Mouse (Mus musculus) kidney, adult 2 months (tissue): ENCODE measurements around the gene Slc22a8. TPM values are rescaled to one million over a fixed set of nuclear protein-coding genes. Genes with fewer than 3 reads are reported as not detected.

ENCODE experiments used
- DNase-seq: peaks from one replicate; pipeline ENCODE4 v3.0.0; 2021
- H3K27ac ChIP-seq: fragments of 200-500 bp; 2 replicates; pipeline ENCODE4 v1.5.1; 2012; ENCODE audit warnings: low read depth, low read length, control low read depth, inconsistent platforms; ENCODE audit not compliant: insufficient read depth
- H3K27me3 ChIP-seq: fragments of 200-500 bp; replicated peaks from 2 replicates; pipeline ENCODE4 v1.6.1; 2012; ENCODE audit warnings: mild to moderate bottlenecking, moderate library complexity, low read length, inconsistent platforms; ENCODE audit not compliant: control insufficient read depth, insufficient read depth
- H3K36me3 ChIP-seq: fragments of 200-500 bp; 2 replicates; pipeline ENCODE4 v1.6.1; 2012; ENCODE audit warnings: mild to moderate bottlenecking, moderate library complexity, low read length, inconsistent platforms; ENCODE audit not compliant: control insufficient read depth, insufficient read depth
- H3K4me1 ChIP-seq: fragments of 200-500 bp; 2 replicates; pipeline ENCODE4 v1.6.1; 2011; ENCODE audit warnings: low read length; ENCODE audit not compliant: control insufficient read depth, insufficient read depth
- H3K4me3 ChIP-seq: fragments of 200-500 bp; 2 replicates; pipeline ENCODE4 v1.5.1; 2011; ENCODE audit warnings: mild to moderate bottlenecking, low read depth, low read length, control low read depth; ENCODE audit not compliant: insufficient read depth
- CTCF ChIP-seq: fragments of 200-500 bp; conservative IDR thresholded peaks from 2 replicates; pipeline ENCODE4 v1.5.1; 2011; ENCODE audit warnings: low read depth, mild to moderate bottlenecking, control low read depth, low read length, moderate library complexity, mixed read lengths; ENCODE audit not compliant: insufficient read depth, insufficient read length
- POLR2A ChIP-seq: fragments of 200-500 bp; IDR thresholded peaks from one replicate; pipeline ENCODE4 v1.6.1; 2011; ENCODE audit warnings: low read depth, low read length, control low read depth
- WGBS: fragments of 180-500 bp; shearing (Covaris S2); methylation state at CpG from one replicate; pipeline ENCODE4 v1.1.7; 2018; 5-methylcytosine and 5-hydroxymethylcytosine counted together
- polyA plus RNA-seq: library from polyadenylated mRNA; depleted of rRNA; stranded (reverse); fragments of >200 nt; gene quantifications from 2 replicates; pipeline ENCODE4 v1.2.3, GENCODE M21; 2012

Gene Slc22a8
- polyA plus RNA-seq, 1 experiment, result 582 TPM

DNA sequence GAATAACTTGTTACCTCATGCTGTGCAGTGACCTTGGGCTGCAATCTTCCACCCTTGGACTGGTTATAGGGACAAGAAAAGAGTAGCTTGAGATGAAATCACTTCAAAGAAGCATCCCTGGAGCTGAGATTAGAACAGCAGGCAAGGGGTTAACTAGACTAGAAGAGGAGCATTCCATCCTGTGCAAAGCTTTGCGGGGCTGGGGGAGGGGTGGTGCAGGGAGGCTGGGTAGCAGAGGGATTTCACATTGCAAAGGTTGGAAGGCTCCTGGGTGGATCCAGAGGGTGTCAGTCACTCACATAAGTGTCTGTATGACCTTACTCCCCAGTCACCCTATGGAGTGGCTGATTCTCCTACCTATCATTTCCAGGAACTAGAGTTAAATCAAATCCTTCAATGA is 3.5 kb downstream of the Slc22a8 start:
- WGBS, result 13% methylated on average over 1 of the region's 1 CpGs
- Histone ChIP-seq H3K4me3 (peak overlapping the region; percentile 59), H3K27ac (peak overlapping the region; percentile 69), H3K4me1 (peaks cover 18% of the 10 kb centered on the region), H3K36me3 (no peaks in the 10 kb centered on the region), H3K27me3 (no peaks in the 10 kb centered on the region)
- no peak for DNase-seq
- no peak for TF ChIP-seq CTCF
- no peak for TF ChIP-seq POLR2A

DNA sequence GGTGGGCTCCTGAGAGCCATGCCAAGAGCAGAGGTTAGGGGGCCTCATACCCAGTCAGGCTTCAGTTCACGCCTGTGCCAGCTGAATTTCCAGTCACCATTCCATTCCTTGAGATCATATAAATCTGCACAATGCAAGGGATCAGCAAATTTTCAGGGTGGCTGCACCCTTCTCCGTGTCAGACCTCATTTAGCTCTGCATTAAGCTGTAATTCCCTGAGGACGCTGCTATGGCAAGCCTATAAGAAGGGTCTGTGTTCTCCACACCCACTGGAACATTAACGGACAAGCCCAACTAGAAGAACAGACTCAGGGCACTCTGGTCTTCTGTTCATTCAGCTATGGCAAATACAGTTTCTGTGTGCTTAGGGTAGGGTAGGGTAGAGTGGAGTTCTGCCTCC is 6.2 kb downstream of the Slc22a8 start:
- H3K4me1 ChIP-seq, result peaks cover 26% of the 10 kb centered on the region
- H3K27ac ChIP-seq, result peak overlapping the region; percentile 17
- H3K27me3 ChIP-seq, result no peaks in the 10 kb centered on the region
- H3K4me3 ChIP-seq, result no peak overlapping the region
- DNase-seq, result no peak
- H3K36me3 ChIP-seq, result no peaks in the 10 kb centered on the region
- WGBS, result 44% methylated on average over 4 of the region's 4 CpGs
- TF ChIP-seq CTCF (no peak), POLR2A (no peak)

DNA sequence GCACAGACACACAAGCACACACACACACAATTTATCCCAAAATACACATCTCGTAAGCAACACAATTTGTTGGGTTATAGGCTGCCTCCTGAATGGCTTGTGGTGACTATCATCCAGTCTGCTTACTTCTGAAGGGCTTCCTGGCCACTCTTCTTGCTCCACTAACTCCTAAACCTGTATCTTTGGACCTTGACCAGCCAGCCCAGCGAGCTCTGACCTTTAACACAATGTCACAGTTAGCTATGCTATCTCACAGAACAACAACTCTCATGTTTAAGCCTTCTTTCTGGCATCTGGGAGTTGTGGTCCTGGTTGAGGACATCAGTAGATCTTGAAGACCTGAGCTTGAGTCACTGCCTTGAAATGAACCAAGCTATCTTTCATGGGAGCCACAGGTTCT is 8.2 kb downstream of the Slc22a8 start:
- H3K4me1 ChIP-seq, result peaks cover 24% of the 10 kb centered on the region
- peak; percentile 84 for DNase-seq
- 63% methylated on average over 2 of the region's 2 CpGs for WGBS
- H3K27ac ChIP-seq, result peak overlapping the region; percentile 90
- no peaks in the 10 kb centered on the region for H3K36me3 ChIP-seq
- H3K4me3 ChIP-seq, result no peak overlapping the region
- no peaks in the 10 kb centered on the region for H3K27me3 ChIP-seq
- TF ChIP-seq CTCF (no peak), POLR2A (no peak)

DNA sequence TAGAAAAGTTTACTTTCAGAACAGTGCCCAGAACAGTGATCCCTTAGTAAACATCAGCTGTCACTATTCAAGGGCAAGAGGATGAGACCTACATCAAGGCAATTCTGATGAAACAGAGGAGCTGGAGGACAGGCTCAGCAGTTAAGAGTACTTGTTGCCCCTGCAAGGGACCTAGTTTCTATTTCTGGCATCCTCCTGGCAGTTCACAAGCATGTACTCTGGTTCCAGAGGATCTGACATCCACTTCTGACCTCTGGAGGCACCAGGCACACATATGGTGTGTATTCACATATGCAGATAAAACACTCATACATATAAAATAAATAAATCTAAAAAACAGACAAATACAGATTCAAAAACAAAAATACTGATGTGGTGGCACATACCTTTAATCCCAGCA is 10.9 kb downstream of the Slc22a8 start:
- Histone ChIP-seq H3K4me1 (peaks cover 37% of the 10 kb centered on the region), H3K27ac (no peak overlapping the region), H3K4me3 (no peak overlapping the region), H3K27me3 (no peaks in the 10 kb centered on the region), H3K36me3 (no peaks in the 10 kb centered on the region)
- TF ChIP-seq CTCF (no peak), POLR2A (no peak)
- no peak for DNase-seq

DNA sequence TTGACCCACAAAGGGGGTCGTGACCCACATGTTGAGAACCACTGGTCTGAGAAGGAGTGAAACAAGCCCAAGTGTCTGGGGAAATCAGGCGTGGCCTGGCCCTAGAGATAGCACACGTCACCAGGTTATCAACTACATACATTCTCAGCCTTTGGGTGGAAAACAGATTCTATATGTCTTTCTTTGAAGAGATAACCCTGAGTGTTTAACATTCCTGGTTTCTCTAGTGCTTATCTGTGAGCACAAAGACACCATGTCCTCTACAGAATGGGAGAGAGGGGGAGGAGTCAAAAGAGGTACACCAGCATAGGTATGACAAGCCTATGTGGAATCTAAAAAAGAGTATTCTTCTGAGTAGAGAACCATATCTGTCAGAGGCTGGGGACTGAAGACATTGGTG is 11.9 kb downstream of the Slc22a8 start:
- Histone ChIP-seq H3K36me3 (no peaks in the 10 kb centered on the region; the same call in 1 of the 2 replicates), H3K27ac (no peak overlapping the region), H3K27me3 (no peaks in the 10 kb centered on the region), H3K4me3 (no peak overlapping the region), H3K4me1 (peaks cover 35% of the 10 kb centered on the region)
- no peak for DNase-seq
- TF ChIP-seq CTCF, result no peak
- TF ChIP-seq POLR2A, result no peak
- 70% methylated on average over 3 of the region's 3 CpGs for WGBS

DNA sequence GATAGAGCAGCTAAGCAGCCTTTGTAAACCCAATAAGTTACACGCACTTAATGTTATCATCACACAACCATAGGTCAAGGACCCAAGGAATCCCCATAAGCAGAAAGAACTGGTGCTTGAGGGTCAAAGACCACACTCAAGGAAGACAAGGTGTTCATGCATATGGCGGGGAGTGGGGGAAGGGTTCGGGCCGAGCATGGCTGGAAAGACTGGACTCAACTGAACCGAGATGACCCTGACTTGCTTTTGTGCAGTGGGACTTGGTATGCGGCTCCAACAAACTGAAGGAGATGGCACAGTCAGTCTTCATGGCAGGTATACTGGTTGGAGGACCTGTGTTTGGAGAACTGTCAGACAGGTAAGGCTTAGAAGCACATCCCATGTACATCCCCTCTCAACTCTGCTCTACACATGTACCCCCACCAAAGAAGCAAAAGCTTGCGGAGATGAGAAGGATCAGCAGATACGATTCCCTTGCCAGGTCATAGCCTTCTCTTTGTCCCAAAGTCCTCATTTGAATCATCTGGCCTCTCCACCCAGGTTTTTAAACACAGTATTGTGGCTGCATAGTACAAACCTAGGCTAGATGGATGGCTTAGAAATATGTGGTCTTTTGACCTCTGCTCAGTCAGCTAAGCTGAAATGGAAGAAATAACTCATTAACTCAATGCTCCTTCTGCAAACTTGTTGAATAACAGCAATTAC is 13.6 kb downstream of the Slc22a8 start:
- H3K4me3 ChIP-seq, result no peak overlapping the region
- TF ChIP-seq POLR2A (no peak), CTCF (no peak)
- WGBS, result 71% methylated on average over 8 of the region's 8 CpGs
- DNase-seq, result no peak
- peak overlapping the region; percentile 95 for H3K27ac ChIP-seq
- H3K4me1 ChIP-seq, result peaks cover 22% of the 10 kb centered on the region
- H3K27me3 ChIP-seq, result no peaks in the 10 kb centered on the region
- H3K36me3 ChIP-seq, result no peaks in the 10 kb centered on the region; the same call in 1 of the 2 replicates

DNA sequence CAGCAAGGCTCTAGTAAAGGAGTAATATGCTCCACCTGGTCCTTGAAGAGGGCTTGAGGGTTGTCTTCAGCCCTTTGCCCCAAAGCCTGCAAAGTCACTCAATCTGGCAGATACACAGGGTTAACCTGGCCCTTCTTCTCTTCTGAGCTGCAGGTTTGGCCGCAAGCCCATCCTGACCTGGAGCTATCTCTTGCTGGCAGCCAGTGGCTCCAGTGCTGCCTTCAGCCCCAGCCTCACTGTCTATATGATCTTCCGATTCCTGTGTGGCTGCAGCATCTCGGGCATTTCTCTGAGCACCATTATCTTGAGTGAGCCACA is 14.1 kb downstream of the Slc22a8 start:
- WGBS, result 54% methylated on average over 3 of the region's 3 CpGs
- no peak for TF ChIP-seq CTCF
- TF ChIP-seq POLR2A, result no peak

More for the DNA sequence above, 14.1 kb downstream of the Slc22a8 start:
- DNase-seq, result peak; percentile 94
- Histone ChIP-seq H3K27me3 (no peaks in the 10 kb centered on the region), H3K36me3 (no peaks in the 10 kb centered on the region; the same call in 1 of the 2 replicates), H3K4me3 (no peak overlapping the region), H3K4me1 (peaks cover 21% of the 10 kb centered on the region), H3K27ac (peak overlapping the region; percentile 89)
